Mouse (Mus musculus): ENCODE data around the gene Dcaf4. TPM values are rescaled to one million over a fixed set of nuclear protein-coding genes. Genes with fewer than 3 reads are reported as not detected.

Gene Dcaf4
- polyA plus RNA-seq, 3 experiments from 2014 or later = 16.4 to 30.7 (median 21.4) TPM

- ATAC-seq = no peak
These were observed 23.9 kb upstream of the Dcaf4 start for GRCm38 (mm10) chr12:83496336-83496735.

GRCm38 (mm10) chr12:83496736-83497135, 23.5 kb upstream of the Dcaf4 start:
- ATAC-seq = no peak

- ATAC-seq = no peak
These were observed 22.3 kb upstream of the Dcaf4 start for GRCm38 (mm10) chr12:83497959-83498358.

DNA sequence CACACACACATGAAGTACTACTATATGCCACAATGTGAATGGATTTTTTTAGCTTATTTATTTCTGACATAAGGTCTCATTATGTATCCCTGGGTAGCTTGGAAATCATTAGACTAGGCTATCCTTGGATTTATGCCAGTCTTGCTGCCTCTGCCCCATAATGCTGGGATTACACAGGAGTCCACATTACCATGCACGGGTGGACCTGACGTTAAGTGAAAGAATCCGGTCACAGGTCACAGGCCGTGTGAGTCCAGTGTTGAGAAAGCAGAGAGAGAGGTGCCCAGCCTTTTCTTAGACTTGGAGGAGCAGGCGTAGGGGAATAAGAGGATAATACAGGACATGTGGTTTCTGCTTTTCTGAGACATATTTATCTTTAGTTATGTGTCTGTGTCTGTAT, 21.0 kb upstream of the Dcaf4 start:
- no peak for ATAC-seq

- no peak for ATAC-seq
These were observed 18.1 kb upstream of the Dcaf4 start for GRCm38 (mm10) chr12:83502190-83502589.

DNA sequence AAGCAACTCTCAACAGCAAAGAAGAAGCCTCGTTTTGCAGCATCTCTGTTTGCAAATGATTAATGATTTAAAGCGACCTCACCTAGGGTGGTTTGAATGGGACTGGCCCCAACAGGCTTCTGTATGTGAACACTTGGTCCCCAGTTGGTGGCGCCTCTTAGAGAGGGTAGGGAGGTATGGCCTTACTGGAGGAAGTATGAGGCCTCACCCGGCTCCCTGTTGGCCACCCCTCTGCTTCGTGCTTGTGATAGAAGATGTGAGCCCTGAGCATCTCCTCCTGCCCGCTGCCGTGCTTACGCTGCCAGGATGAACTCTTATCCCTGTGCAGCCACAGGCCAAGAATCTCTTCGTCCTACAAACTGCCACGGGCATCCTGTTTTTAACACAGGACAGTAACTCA, 13.7 kb upstream of the Dcaf4 start:
- ATAC-seq = no peak

- no peak for ATAC-seq
These were observed 9.7 kb upstream of the Dcaf4 start for GRCm38 (mm10) chr12:83510586-83510985.

- ATAC-seq = no peak
These were observed 7.5 kb upstream of the Dcaf4 start for GRCm38 (mm10) chr12:83512783-83513182.

GRCm38 (mm10) chr12:83513185-83513584, 7.1 kb upstream of the Dcaf4 start:
- no peak for ATAC-seq

- ATAC-seq = no peak
These were observed 6.0 kb upstream of the Dcaf4 start for GRCm38 (mm10) chr12:83514216-83514615.

DNA sequence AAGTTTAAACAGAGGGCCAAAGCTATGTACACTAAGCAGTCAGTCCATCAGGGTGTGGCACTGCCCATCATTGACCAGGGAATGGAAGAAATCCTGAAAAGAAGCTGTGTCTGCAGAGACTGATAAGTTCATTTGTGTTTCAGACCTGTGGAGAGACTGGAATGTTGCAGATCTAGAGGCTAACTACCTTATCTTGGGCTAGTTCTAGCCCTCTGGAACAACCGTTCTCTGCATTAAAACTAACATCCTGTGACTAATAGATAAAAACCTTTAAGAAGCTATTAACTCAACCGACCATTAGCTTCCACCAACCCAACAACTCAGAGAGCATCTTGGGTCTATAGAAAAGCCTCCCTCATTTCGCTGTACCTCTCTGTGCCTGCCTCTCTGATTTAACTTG, 2.7 kb upstream of the Dcaf4 start:
- ATAC-seq = no peak

DNA sequence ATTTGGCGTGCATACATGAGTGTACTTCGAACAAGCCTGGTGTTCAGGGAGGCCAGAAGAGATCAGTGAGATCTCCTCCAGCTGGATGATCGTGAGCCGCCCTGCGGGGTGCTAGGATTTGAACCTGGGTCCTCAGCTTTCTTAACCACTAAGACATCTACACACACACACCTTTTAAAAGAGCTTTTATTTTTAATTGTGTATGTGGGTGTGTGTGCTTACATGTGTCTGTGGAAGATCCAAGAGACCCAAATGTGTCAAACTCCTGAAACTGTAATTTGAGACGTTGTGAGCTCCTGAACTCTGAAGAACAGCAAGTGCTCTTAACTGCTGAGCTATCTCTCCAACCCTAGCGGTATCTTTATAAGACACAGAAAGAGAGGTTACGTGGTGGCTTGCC, 817 bp downstream of the Dcaf4 start:
- ATAC-seq = no peak

GRCm38 (mm10) chr12:83523056-83523455, 2.8 kb downstream of the Dcaf4 start:
- no peak for ATAC-seq

- no peak for ATAC-seq
These were observed 3.6 kb downstream of the Dcaf4 start for GRCm38 (mm10) chr12:83523892-83524291.

DNA sequence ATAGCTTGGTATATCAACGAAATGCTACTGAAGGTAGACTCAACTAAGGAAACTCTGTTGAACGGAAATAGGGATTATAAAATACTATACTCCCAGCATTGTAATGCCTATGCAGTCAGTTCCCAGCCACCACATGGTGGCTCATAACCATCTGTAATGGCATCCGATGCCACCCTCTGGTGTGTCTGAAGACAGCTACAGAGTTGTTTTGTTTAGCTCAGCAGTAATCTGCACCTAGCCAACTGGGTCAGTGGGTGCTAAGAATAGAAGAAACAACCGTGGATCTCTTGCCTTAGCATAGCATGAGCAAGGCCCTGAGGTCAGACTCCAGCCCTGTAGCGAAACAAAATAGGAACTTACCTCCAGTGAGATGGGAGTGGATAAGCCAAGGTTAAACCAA, 4.1 kb downstream of the Dcaf4 start:
- no peak for ATAC-seq

DNA sequence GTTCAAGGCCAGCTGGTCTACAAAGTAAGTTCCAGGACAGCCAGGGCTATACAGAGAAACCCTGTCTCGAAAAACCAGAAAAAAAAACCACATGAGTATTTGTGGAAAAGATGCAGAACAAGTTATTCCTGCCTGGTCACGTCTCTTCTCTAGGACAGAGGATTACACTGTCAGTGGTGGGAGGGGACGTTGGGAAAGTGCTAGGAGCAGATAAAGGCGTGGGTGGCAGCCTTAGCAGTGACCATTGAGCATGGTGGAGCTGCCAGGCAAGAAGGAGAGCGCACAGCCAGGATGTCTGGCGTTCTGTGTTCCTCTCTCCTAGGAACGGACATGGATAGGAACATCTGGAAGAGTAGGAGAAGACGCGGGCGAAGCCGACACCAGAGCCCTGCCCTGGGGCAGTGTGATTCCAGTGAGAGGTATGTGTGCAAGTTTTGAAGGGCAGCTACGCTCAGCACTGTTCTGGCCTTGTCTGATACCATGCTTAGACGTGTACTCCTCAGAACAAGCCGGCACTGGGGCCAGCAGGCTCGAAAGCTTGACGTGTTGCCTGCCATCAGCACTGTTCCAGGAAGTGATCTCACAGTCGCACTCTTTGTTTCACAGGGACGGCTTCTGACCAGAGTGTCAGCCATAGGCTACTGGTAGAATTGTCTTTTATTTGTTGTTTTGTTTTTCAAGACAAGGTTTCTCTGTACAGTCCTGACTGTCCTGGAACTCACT, 5.7 kb downstream of the Dcaf4 start:
- ATAC-seq = no peak

GRCm38 (mm10) chr12:83527816-83528215, 7.5 kb downstream of the Dcaf4 start:
- no peak for ATAC-seq

DNA sequence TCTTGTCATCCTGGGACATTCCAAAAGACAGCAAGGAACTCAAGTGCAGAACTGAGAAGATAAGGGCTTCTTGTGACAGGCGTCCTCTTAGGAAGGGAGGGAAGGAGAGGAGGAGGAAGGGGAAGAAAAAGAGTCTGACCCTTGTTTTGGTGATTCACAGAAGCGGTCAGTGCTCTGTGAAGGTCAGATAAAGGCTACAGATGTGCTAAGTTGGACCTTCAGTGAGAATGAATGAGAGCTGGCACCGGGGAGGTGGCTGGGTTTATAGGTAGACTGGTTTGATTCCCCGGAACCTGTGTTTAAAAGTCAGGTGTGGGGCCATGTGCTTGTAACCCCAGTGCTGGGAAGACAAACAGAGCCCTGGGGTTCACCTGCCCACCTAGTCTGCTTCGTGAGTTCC, 8.4 kb downstream of the Dcaf4 start:
- ATAC-seq = no peak

DNA sequence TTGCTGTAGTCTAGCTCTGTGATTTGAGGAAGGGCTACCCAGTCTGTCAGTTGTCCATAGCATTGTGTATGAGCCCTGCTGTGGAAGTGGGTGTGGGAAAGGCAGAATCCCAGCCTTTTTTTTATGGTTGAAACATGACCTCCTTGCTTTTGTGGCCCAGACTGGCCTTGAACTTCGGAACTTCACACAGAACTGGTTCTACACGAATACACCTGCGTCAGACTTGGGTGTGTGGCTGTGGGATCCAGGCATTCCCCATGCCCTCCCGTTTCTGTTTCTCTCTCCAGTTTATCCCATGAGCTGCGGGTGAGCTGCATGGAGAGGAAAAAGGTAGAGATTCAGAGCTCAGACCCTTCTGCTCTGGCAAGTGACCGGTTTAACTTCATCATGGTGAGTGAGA, 11.7 kb downstream of the Dcaf4 start:
- ATAC-seq = no peak

- no peak for ATAC-seq
These were observed 12.7 kb downstream of the Dcaf4 start for GRCm38 (mm10) chr12:83532966-83533365.

GRCm38 (mm10) chr12:83534190-83534589, 13.9 kb downstream of the Dcaf4 start:
- ATAC-seq = no peak

- ATAC-seq = no peak
These were observed 15.2 kb downstream of the Dcaf4 start for GRCm38 (mm10) chr12:83535428-83535827.

- no peak for ATAC-seq
These were observed 15.8 kb downstream of the Dcaf4 start for GRCm38 (mm10) chr12:83536039-83536438.

DNA sequence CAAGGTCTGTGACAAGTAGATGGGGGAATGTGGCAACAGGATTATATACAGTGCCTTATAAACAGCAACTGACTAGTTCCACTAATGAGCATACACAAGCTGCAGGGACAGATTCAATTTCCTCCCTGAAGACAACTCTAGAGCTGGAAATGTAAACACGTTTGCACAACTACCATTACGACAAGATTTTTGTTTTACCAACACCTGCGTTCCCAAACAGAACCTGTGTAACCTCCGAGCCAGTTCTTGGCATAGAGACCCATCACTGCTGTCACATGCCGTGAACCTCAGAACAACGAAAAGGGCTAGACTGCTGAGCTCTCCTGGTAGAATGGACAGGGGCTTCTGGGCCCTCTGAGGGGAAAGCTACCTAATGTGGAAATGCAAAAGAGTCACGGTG, 23.7 kb downstream of the Dcaf4 start:
- ATAC-seq = no peak

- ATAC-seq = no peak
These were observed 24.5 kb downstream of the Dcaf4 start for GRCm38 (mm10) chr12:83544791-83545190.

Measured in inflammation-experienced regulatory T-cells, adult 6 months (primary cell).